Mouse (Mus musculus): ENCODE results near the gene Pdgfra. TPM values are rescaled to one million over a fixed set of nuclear protein-coding genes. Genes with fewer than 3 reads are reported as not detected.

The Pdgfra gene
- polyA plus RNA-seq, 1 experiment from 2014 or later = 1.3 TPM

DNA sequence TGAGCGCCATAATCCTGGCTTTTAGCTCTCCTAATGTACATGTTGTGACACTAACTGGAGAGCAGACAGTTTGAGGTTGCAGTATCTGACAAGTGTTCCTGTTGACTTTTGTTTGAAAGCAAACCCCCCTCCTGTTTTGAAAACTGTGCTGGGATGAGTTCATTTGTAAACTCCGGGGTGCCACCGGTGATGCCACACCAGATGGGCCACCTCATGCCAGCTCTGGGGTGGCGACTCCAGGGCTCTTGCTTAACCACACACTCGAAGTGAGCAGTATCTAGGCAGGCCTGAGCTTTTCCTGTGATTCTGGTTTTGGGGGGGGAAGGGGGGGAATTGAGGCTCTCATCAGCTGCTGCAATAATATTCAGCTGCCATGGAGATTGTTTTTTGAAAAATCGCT, 31.6 kb downstream of the Pdgfra start:
- no peaks in the 10 kb centered on the region for H3K9me3 ChIP-seq (replicated peaks)
- no peak overlapping the region for H3K9ac ChIP-seq
- 53% methylated on average over 6 of the region's 6 CpGs for WGBS (ENCODE audit: insufficient replicate concordance)
- no peak overlapping the region for H3K4me2 ChIP-seq
- H3K36me3 ChIP-seq (replicated peaks) = no peaks in the 10 kb centered on the region
- H3K27ac ChIP-seq (replicated peaks) = no peak overlapping the region
- ATAC-seq (ENCODE audit: insufficient read depth) = no peak
- no peaks in the 10 kb centered on the region for H3K4me1 ChIP-seq (replicated peaks)
- no peaks in the 10 kb centered on the region for H3K27me3 ChIP-seq
- H3K4me3 ChIP-seq (replicated peaks) = no peak overlapping the region

- H3K9ac ChIP-seq = no peak overlapping the region
- H3K4me2 ChIP-seq = no peak overlapping the region
- no peak overlapping the region for H3K4me3 ChIP-seq (replicated peaks)
- no peaks in the 10 kb centered on the region for H3K27me3 ChIP-seq
- H3K4me1 ChIP-seq (replicated peaks) = no peaks in the 10 kb centered on the region
- H3K36me3 ChIP-seq (replicated peaks) = no peaks in the 10 kb centered on the region
- H3K9me3 ChIP-seq (replicated peaks) = no peaks in the 10 kb centered on the region
- no peak for ATAC-seq (ENCODE audit: insufficient read depth)
- no peak overlapping the region for H3K27ac ChIP-seq (replicated peaks)
- 70% methylated on average over 5 of the region's 5 CpGs for WGBS (ENCODE audit: insufficient replicate concordance)
These were observed 32.0 kb downstream of the Pdgfra start for GRCm38 (mm10) chr5:75184112-75184511.

GRCm38 (mm10) chr5:75184693-75185235, 32.7 kb downstream of the Pdgfra start:
- Histone ChIP-seq H3K36me3 (replicated peaks) (no peaks in the 10 kb centered on the region), H3K9me3 (replicated peaks) (no peaks in the 10 kb centered on the region), H3K4me1 (replicated peaks) (no peaks in the 10 kb centered on the region), H3K4me3 (replicated peaks) (no peak overlapping the region), H3K9ac (no peak overlapping the region), H3K4me2 (no peak overlapping the region), H3K27ac (replicated peaks) (no peak overlapping the region), H3K27me3 (no peaks in the 10 kb centered on the region)
- WGBS (ENCODE audit: insufficient replicate concordance) = 43% methylated on average over 7 of the region's 7 CpGs
- no peak for ATAC-seq (ENCODE audit: insufficient read depth)

- H3K4me2 ChIP-seq = no peak overlapping the region
- H3K36me3 ChIP-seq (replicated peaks) = no peaks in the 10 kb centered on the region
- 54% methylated on average over 7 of the region's 7 CpGs for WGBS (ENCODE audit: insufficient replicate concordance)
- no peak for ATAC-seq (ENCODE audit: insufficient read depth)
- no peaks in the 10 kb centered on the region for H3K9me3 ChIP-seq (replicated peaks)
- no peaks in the 10 kb centered on the region for H3K27me3 ChIP-seq
- H3K27ac ChIP-seq (replicated peaks) = no peak overlapping the region
- H3K9ac ChIP-seq = no peak overlapping the region
- H3K4me1 ChIP-seq (replicated peaks) = no peaks in the 10 kb centered on the region
- H3K4me3 ChIP-seq (replicated peaks) = no peak overlapping the region
These were observed 33.5 kb downstream of the Pdgfra start for GRCm38 (mm10) chr5:75185584-75185983.

- WGBS (ENCODE audit: insufficient replicate concordance) = 67% methylated on average over 15 of the region's 15 CpGs
- H3K4me1 ChIP-seq (replicated peaks) = no peaks in the 10 kb centered on the region
- H3K9me3 ChIP-seq (replicated peaks) = no peaks in the 10 kb centered on the region
- H3K4me3 ChIP-seq (replicated peaks) = no peak overlapping the region
- H3K27ac ChIP-seq (replicated peaks) = no peak overlapping the region
- no peak overlapping the region for H3K9ac ChIP-seq
- ATAC-seq (ENCODE audit: insufficient read depth) = no peak
- H3K36me3 ChIP-seq (replicated peaks) = no peaks in the 10 kb centered on the region
- H3K4me2 ChIP-seq = no peak overlapping the region
- no peaks in the 10 kb centered on the region for H3K27me3 ChIP-seq
These were observed 37.4 kb downstream of the Pdgfra start for GRCm38 (mm10) chr5:75189319-75189987.

- Histone ChIP-seq H3K27ac (replicated peaks) (no peak overlapping the region), H3K9me3 (replicated peaks) (no peaks in the 10 kb centered on the region), H3K9ac (no peak overlapping the region), H3K36me3 (replicated peaks) (no peaks in the 10 kb centered on the region), H3K4me2 (no peak overlapping the region), H3K4me1 (replicated peaks) (no peaks in the 10 kb centered on the region), H3K4me3 (replicated peaks) (no peak overlapping the region), H3K27me3 (no peaks in the 10 kb centered on the region)
- 41% methylated on average over 5 of the region's 5 CpGs for WGBS (ENCODE audit: insufficient replicate concordance)
- ATAC-seq (ENCODE audit: insufficient read depth) = no peak
These were observed 41.0 kb downstream of the Pdgfra start for GRCm38 (mm10) chr5:75193107-75193506.

DNA sequence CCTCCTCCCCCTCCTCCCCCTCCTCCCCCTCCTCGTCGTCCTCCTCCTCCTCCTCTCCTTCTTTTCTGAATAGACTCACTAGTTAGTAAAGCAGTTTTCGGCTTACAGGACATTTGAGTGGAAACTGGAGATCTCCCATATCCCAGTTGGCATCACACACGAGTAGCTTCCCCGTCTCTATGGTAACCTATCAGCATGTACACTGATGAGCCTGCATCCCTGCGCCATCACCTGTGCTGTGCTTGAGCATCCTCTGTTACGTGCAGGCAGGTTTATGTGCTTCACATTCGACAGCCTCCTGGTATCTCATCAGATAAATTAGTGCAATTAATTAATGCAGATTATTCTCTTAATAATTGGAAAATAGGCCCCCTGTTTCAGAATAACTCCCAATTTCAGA, 46.3 kb downstream of the Pdgfra start:
- Histone ChIP-seq H3K4me1 (replicated peaks) (no peaks in the 10 kb centered on the region), H3K4me3 (replicated peaks) (no peak overlapping the region), H3K36me3 (replicated peaks) (no peaks in the 10 kb centered on the region), H3K9ac (no peak overlapping the region), H3K9me3 (replicated peaks) (no peaks in the 10 kb centered on the region), H3K27me3 (no peaks in the 10 kb centered on the region), H3K27ac (replicated peaks) (no peak overlapping the region), H3K4me2 (no peak overlapping the region)
- no peak for ATAC-seq (ENCODE audit: insufficient read depth)
- WGBS (ENCODE audit: insufficient replicate concordance) = 68% methylated on average over 8 of the region's 8 CpGs

DNA sequence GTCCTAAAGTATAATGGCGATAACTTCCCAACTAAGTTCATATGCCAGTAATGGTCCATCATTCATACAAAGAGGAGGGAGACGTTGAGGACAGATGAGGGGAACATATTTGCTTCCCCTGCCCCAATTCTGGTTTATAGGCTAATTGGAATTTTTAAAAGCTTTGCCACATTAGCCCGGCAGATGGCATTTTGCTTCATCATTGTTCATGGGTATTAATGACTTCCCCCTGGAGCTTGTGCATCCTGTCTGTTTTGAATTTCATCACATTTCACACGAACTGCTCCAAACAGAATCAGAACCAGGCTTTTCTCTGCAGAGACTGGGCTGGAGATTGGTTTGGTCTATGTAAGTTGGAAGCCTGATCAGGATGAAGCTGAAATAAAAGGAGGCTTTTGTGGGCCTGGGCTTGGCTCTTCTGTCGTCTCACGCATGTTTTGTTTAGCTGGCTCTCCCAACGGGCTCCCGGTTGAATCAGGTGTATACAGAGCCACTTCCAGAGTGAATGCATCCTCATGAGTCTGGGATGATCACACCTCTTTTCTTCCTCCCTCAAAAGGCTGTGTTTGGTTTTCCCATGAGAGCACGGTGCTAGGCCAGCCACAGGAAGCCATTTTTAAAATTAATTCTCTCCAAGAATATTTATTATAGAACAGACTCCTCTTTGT, 47.7 kb downstream of the Pdgfra start:
- H3K4me2 ChIP-seq = no peak overlapping the region
- H3K9me3 ChIP-seq (replicated peaks) = no peaks in the 10 kb centered on the region
- no peak overlapping the region for H3K9ac ChIP-seq
- H3K27ac ChIP-seq (replicated peaks) = no peak overlapping the region
- no peak for ATAC-seq (ENCODE audit: insufficient read depth)
- no peaks in the 10 kb centered on the region for H3K27me3 ChIP-seq
- H3K36me3 ChIP-seq (replicated peaks) = no peaks in the 10 kb centered on the region
- H3K4me3 ChIP-seq (replicated peaks) = no peak overlapping the region
- 55% methylated on average over 9 of the region's 9 CpGs for WGBS (ENCODE audit: insufficient replicate concordance)
- H3K4me1 ChIP-seq (replicated peaks) = no peaks in the 10 kb centered on the region

GRCm38 (mm10) chr5:75200366-75200724, 48.3 kb downstream of the Pdgfra start:
- Histone ChIP-seq H3K9ac (no peak overlapping the region), H3K27me3 (no peaks in the 10 kb centered on the region), H3K4me2 (no peak overlapping the region), H3K4me3 (replicated peaks) (no peak overlapping the region), H3K4me1 (replicated peaks) (no peaks in the 10 kb centered on the region), H3K9me3 (replicated peaks) (no peaks in the 10 kb centered on the region), H3K36me3 (replicated peaks) (no peaks in the 10 kb centered on the region), H3K27ac (replicated peaks) (no peak overlapping the region)
- WGBS (ENCODE audit: insufficient replicate concordance) = 72% methylated on average over 10 of the region's 10 CpGs
- ATAC-seq (ENCODE audit: insufficient read depth) = no peak

DNA sequence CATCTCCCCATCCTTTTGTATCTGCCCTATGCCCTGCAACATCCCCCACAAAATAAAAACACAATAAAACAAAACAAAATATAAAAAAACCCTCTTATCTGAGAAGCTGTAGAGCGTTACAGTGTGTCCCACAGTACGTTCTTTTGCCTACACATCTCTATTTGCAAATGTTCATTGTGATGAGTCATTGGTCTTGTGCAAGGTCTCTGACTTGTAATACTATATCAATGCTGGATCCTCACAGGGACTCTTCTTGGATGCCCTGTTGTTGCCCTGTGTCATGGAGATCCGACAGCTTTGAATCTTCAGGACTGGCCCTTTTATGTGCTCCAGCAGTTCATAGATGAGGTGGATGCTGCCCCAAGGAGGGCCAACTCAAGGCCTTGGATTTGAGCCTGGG, 55.8 kb downstream of the Pdgfra start:
- no peaks in the 10 kb centered on the region for H3K4me1 ChIP-seq (replicated peaks)
- no peak for ATAC-seq (ENCODE audit: insufficient read depth)
- no peaks in the 10 kb centered on the region for H3K36me3 ChIP-seq (replicated peaks)
- H3K4me3 ChIP-seq (replicated peaks) = no peak overlapping the region
- 43% methylated on average over 3 of the region's 3 CpGs for WGBS (ENCODE audit: insufficient replicate concordance)
- H3K4me2 ChIP-seq = no peak overlapping the region
- no peaks in the 10 kb centered on the region for H3K27me3 ChIP-seq
- H3K27ac ChIP-seq (replicated peaks) = no peak overlapping the region
- H3K9me3 ChIP-seq (replicated peaks) = no peaks in the 10 kb centered on the region
- H3K9ac ChIP-seq = no peak overlapping the region

GRCm38 (mm10) chr5:75209966-75210365, 57.9 kb downstream of the Pdgfra start:
- Histone ChIP-seq H3K4me3 (replicated peaks) (no peak overlapping the region), H3K4me2 (no peak overlapping the region), H3K27me3 (no peaks in the 10 kb centered on the region), H3K9ac (no peak overlapping the region), H3K9me3 (replicated peaks) (no peaks in the 10 kb centered on the region), H3K4me1 (replicated peaks) (no peaks in the 10 kb centered on the region), H3K27ac (replicated peaks) (no peak overlapping the region), H3K36me3 (replicated peaks) (no peaks in the 10 kb centered on the region)
- WGBS (ENCODE audit: insufficient replicate concordance) = 2% methylated on average over 1 of the region's 1 CpGs
- ATAC-seq (ENCODE audit: insufficient read depth) = no peak
